Mouse (Mus musculus): ENCODE measurements at regions not wholly inside any gene's neighbourhood (a gene's known extent, or its start where the extent isn't known, plus 50 kb on each side); places are given as distances from the start of the nearest gene placed in this dataset.

DNA sequence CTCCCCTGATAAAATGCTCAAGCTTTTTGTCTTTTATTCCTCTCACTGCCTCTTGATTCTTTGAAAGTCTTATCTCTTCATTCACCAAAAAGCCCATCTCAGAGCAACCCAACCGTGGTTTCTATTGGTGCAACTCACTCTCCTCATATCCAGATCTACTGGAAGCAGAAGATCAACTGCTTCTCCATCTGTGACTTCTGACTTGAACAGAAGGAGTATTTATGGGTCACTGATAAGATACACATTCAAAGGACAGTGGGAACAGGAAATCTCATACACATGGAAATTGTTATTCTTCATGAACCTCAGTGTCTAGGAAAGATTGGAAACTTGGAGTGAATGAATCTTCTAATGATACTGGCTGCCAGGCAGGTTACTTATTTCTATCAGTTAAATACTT, 846.6 kb downstream of the Tlr4 start:
- DNase-seq: peak; percentile 73

DNA sequence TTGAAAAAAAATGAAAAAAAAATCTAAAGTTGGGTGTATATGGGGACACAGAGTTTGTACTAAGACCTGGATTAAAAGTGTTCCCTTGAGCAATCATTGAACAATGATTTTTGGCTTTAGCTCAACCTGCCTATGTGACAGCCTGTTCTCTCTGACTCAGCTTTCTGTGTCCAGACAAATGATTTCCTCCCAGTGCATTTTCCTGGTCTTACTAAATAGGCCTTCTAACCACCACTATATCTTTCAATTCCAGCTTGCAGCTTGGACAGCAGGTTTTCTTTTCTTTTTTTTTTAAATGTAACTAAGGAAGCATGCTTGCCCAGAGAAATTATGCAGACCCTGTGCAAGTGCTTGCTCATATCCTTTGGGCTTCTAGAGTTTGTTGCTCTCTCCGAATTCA, 850.2 kb downstream of the Tlr4 start:
- DNase-seq: peak; percentile 52

DNA sequence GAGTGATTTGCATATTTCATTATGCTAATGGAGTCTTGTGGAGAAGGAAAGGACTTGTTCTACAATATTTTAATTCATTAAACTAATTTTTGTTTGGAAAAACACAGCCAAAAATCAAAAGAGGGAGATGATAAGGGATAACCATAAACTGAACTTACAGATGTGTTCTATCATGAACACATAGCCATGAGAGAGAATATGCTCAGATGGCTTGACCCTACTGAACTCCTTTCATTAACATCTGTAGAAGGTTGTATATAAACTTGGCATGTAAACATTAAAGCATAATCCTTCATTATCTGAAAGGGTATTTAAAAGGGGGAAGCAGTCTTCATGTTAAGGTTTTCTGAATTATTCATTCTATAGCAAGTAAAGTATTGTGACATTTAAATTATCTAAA, 871.1 kb downstream of the Tlr4 start:
- DNase-seq: no peak

Measured in cerebellum, adult 9-10 months (tissue).